Mouse (Mus musculus): ENCODE measurements around the gene Gm45837. TPM values are rescaled to one million over a fixed set of nuclear protein-coding genes. Genes with fewer than 3 reads are reported as not detected.
"Not testable (repeated sequence)": the region's sequence is repeated elsewhere in the genome, so short reads cannot be mapped to it uniquely, and the experiment has no call there.

Gm45837 gene
- polyA plus RNA-seq, 1 experiment from 2014 or later = not detected

- H3K36me3 ChIP-seq = no peaks in the 10 kb centered on the region
- peaks cover 7% of the 10 kb centered on the region for H3K4me1 ChIP-seq
- no peaks in the 10 kb centered on the region for H3K9me3 ChIP-seq
- WGBS = 55% methylated on average over 7 of the region's 7 CpGs
- no peak overlapping the region for H3K4me3 ChIP-seq
- H3K4me2 ChIP-seq = no peak overlapping the region
- no peak overlapping the region for H3K27ac ChIP-seq (replicated peaks)
- no peak overlapping the region for H3K9ac ChIP-seq
- no peaks in the 10 kb centered on the region for H3K27me3 ChIP-seq (replicated peaks)
- no peak for ATAC-seq (ENCODE audit: extremely low read depth, insufficient number of reproducible peaks, low FRiP score, low TSS enrichment)
These were observed 140.2 kb downstream of the Gm45837 start for GRCm38 (mm10) chr7:101550686-101551485.

GRCm38 (mm10) chr7:101551530-101551929, 140.8 kb downstream of the Gm45837 start:
- no peak overlapping the region for H3K9ac ChIP-seq
- no peak overlapping the region for H3K27ac ChIP-seq (replicated peaks)
- ATAC-seq (ENCODE audit: extremely low read depth, insufficient number of reproducible peaks, low FRiP score, low TSS enrichment) = no peak
- no peaks in the 10 kb centered on the region for H3K9me3 ChIP-seq
- H3K4me1 ChIP-seq = peaks cover 7% of the 10 kb centered on the region
- no peak overlapping the region for H3K4me2 ChIP-seq
- no peak overlapping the region for H3K4me3 ChIP-seq
- no peaks in the 10 kb centered on the region for H3K27me3 ChIP-seq (replicated peaks)
- H3K36me3 ChIP-seq = no peaks in the 10 kb centered on the region
- 88% methylated on average over 1 of the region's 1 CpGs for WGBS

GRCm38 (mm10) chr7:101555473-101555872, 144.8 kb downstream of the Gm45837 start:
- whole genome bisulfite sequencing = 84% methylated on average over 3 of the region's 3 CpGs
- not testable (repeated sequence) for H3K27me3 ChIP-seq (replicated peaks); ATAC-seq (ENCODE audit: extremely low read depth, insufficient number of reproducible peaks, low FRiP score, low TSS enrichment); H3K4me3 ChIP-seq; H3K36me3 ChIP-seq; H3K4me2 ChIP-seq; H3K9ac ChIP-seq; H3K9me3 ChIP-seq; H3K27ac ChIP-seq (replicated peaks); H3K4me1 ChIP-seq

GRCm38 (mm10) chr7:101557391-101557790, 146.7 kb downstream of the Gm45837 start:
- Histone ChIP-seq H3K9me3 (no peaks in the 10 kb centered on the region), H3K4me1 (no peaks in the 10 kb centered on the region), H3K27ac (replicated peaks) (no peak overlapping the region), H3K36me3 (no peaks in the 10 kb centered on the region), H3K4me2 (no peak overlapping the region), H3K9ac (no peak overlapping the region), H3K27me3 (replicated peaks) (no peaks in the 10 kb centered on the region), H3K4me3 (no peak overlapping the region)
- WGBS = 52% methylated on average over 1 of the region's 1 CpGs
- ATAC-seq (ENCODE audit: extremely low read depth, insufficient number of reproducible peaks, low FRiP score, low TSS enrichment) = no peak

GRCm38 (mm10) chr7:101559393-101559792, 148.7 kb downstream of the Gm45837 start:
- not testable (repeated sequence) for H3K4me1 ChIP-seq; H3K36me3 ChIP-seq; H3K27me3 ChIP-seq (replicated peaks); H3K4me3 ChIP-seq; H3K4me2 ChIP-seq; H3K27ac ChIP-seq (replicated peaks); H3K9ac ChIP-seq; H3K9me3 ChIP-seq; ATAC-seq (ENCODE audit: extremely low read depth, insufficient number of reproducible peaks, low FRiP score, low TSS enrichment)
- 37% methylated on average over 5 of the region's 5 CpGs for WGBS

MicroRNAs encoded within 50 kb of the gene (microRNA counts, 519-probe panel; counts per million panel counts)
- microRNA mmu-miR-139-3p = 209 counts per million, percentile 61 among the panel's probes with 10 or more counts
- microRNA mmu-miR-139-5p = 209 counts per million, percentile 61 among the panel's probes with 10 or more counts

Small RNA genes lying within 50 kb of the gene (microRNA-seq; reads per million reads assigned to microRNA genes)
- 1,920 reads per million, percentile 84 among the genes with 10 or more reads in this experiment for gene Mir139

Other genes starting within 250 kb of the Gm45837 start
- 23.0 and 28.0 TPM in 2 replicates for gene Atg16l2, start 108.6 kb upstream of the Gm45837 start, polyA plus RNA-seq (2015; fragmentation: Nextera tagmentation; extraction: Ambion mirVana)
- gene Stard10, start 93.8 kb upstream of the Gm45837 start, polyA plus RNA-seq (2015; fragmentation: Nextera tagmentation; extraction: Ambion mirVana) = 32.9 and 35.4 TPM in 2 replicates
- 25.6 and 26.3 TPM in 2 replicates for gene Arap1, start 62.8 kb upstream of the Gm45837 start, polyA plus RNA-seq (2015; fragmentation: Nextera tagmentation; extraction: Ambion mirVana)
- gene Pde2a, start 10.8 kb downstream of the Gm45837 start, polyA plus RNA-seq (2015; fragmentation: Nextera tagmentation; extraction: Ambion mirVana) = 10.4 and 11.5 TPM in 2 replicates
- gene Art2b, start 174.7 kb downstream of the Gm45837 start, polyA plus RNA-seq (2015; fragmentation: Nextera tagmentation; extraction: Ambion mirVana) = not detected in 2 replicates